Comparison of ENCODE assay signal across 7 mouse cellular contexts in the genomic region with DNA sequence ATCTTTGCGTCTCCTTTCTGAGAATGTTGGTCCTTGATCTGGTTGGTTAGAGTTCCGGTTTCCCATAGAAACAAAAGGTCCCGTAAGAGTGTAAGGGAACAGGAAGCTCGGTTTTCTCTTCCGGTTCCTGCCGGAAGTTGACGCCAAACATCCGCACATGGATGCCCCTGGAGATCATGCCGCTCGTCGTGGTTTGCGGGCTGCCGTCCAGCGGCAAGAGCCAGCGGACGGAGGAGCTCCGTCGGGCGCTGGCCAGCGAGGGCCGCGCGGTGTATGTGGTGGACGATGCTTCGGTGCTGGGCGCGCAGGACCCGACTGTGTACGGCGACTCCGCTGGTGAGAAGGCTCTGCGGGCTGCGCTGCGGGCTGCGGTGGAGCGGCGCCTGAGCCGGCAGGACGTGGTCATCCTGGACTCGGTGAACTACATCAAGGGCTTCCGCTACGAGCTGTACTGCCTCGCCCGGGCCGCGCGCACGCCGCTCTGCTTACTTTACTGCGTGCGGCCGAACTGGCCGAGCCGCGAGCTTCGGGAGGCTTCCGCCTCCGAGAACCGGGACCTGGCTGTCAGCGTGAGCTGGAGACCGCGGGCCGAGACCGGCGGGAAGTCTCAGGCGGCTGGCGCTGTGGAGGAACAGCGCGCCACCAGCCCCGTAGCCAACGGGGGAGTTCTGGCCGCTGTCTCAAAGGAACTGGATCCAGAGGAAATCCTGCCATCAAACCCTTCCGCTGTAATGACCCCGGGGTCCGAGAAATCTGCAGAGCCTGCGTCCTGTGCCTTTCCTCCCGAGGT. TPM values are rescaled to one million over a fixed set of nuclear protein-coding genes. Genes with fewer than 3 reads are reported as not detected.
DNase-seq lines count a peak whose midpoint lies in the region; ATAC-seq lines count a peak whose summit lies in the region.

A gene (plus strand): TSS at position 71 of the 790 bp plus-strand sequence.

- under 1% methylated on average over 77 of the region's 77 CpGs for WGBS in embryonic facial prominence, embryonic 10.5 days
- 1% methylated on average over 77 of the region's 77 CpGs for WGBS in limb, embryonic 10.5 days
- under 1% methylated on average over 72 of the region's 77 CpGs for WGBS in midbrain, embryonic 13.5 days

- no peaks in the 10 kb centered on the region for H3K9me3 ChIP-seq in embryonic facial prominence, embryonic 10.5 days
- no peaks in the 10 kb centered on the region for H3K9me3 ChIP-seq in limb, embryonic 10.5 days (replicated peaks)
- H3K9me3 ChIP-seq in midbrain, embryonic 13.5 days: no peaks in the 10 kb centered on the region

- H3K36me3 ChIP-seq in embryonic facial prominence, embryonic 10.5 days (replicated peaks): peaks cover 27% of the 10 kb centered on the region
- H3K36me3 ChIP-seq in limb, embryonic 10.5 days: peaks cover 28% of the 10 kb centered on the region
- H3K36me3 ChIP-seq in midbrain, embryonic 13.5 days: peaks cover 4% of the 10 kb centered on the region; the same call in 1 of the 2 replicates

- peak within 1 kb of the TSS; percentile 89 for H3K9ac ChIP-seq in midbrain, embryonic 13.5 days (replicated peaks)

- DNase-seq in adrenal gland, postnatal 10 days: peak; percentile 89
- peak; percentile 85 for DNase-seq in embryonic facial prominence, embryonic 10.5 days (ENCODE audit: low spot score)
- DNase-seq in kidney, adult 11 months: peak; percentile 83
- DNase-seq in limb, embryonic 10.5 days (ENCODE audit: low spot score): peak; percentile 88
- DNase-seq in spleen, adult 12 weeks (ENCODE audit: low spot score): peak; percentile 64

- peak; percentile 86 for ATAC-seq in granulocyte monocyte progenitor cell, adult 5-6 weeks (replicated peaks; ENCODE audit: poor library complexity, severe bottlenecking)
- ATAC-seq in midbrain, embryonic 13.5 days: peak; percentile 94

- H3K4me1 ChIP-seq in embryonic facial prominence, embryonic 10.5 days: peaks cover 25% of the 10 kb centered on the region
- H3K4me1 ChIP-seq in limb, embryonic 10.5 days: peaks cover 15% of the 10 kb centered on the region
- peaks cover 26% of the 10 kb centered on the region for H3K4me1 ChIP-seq in midbrain, embryonic 13.5 days (replicated peaks)

- H3K27ac ChIP-seq in embryonic facial prominence, embryonic 10.5 days (replicated peaks): peak within 1 kb of the TSS; percentile 88
- peak within 1 kb of the TSS; percentile 90 for H3K27ac ChIP-seq in limb, embryonic 10.5 days
- H3K27ac ChIP-seq in midbrain, embryonic 13.5 days: peak within 1 kb of the TSS; percentile 86

- H3K27me3 ChIP-seq in embryonic facial prominence, embryonic 10.5 days (replicated peaks; ENCODE audit: low read depth, poor library complexity, severe bottlenecking): no peaks in the 10 kb centered on the region
- H3K27me3 ChIP-seq in limb, embryonic 10.5 days (ENCODE audit: low read depth, poor library complexity, severe bottlenecking): no peaks in the 10 kb centered on the region
- H3K27me3 ChIP-seq in midbrain, embryonic 13.5 days: no peaks in the 10 kb centered on the region

- H3K4me3 ChIP-seq in embryonic facial prominence, embryonic 10.5 days: peak within 1 kb of the TSS; percentile 97
- H3K4me3 ChIP-seq in limb, embryonic 10.5 days: peak within 1 kb of the TSS; percentile 97
- peak within 1 kb of the TSS; percentile 96 for H3K4me3 ChIP-seq in midbrain, embryonic 13.5 days (replicated peaks)

- peak within 1 kb of the TSS; percentile 99 for H3K4me2 ChIP-seq in midbrain, embryonic 13.5 days (replicated peaks)

RNA-seq across cellular contexts. Expression of the gene that starts here (rescaled TPM):
- 10 to 100 TPM; 27.7 to 28.1 TPM for total RNA-seq in adrenal gland, postnatal 10 days (2021)
- 65.3 and 70.6 TPM in 2 replicates for polyA plus RNA-seq in embryonic facial prominence, embryonic 10.5 days (2016; fragmentation: Nextera tagmentation; extraction: Ambion mirVana)
- 33.0 and 44.0 TPM in 2 replicates for total RNA-seq in granulocyte monocyte progenitor cell, adult 5-6 weeks (2014; fragmentation: Nextera tagmentation)
- total RNA-seq in granulocyte monocyte progenitor cell, adult 5-6 weeks (2017): 21.2 and 29.6 TPM in 2 replicates
- 70.8 and 81.3 TPM in 2 replicates for polyA plus RNA-seq in limb, embryonic 10.5 days (2016; fragmentation: Nextera tagmentation; extraction: Ambion mirVana)
- polyA plus RNA-seq in midbrain, embryonic 13.5 days (2015; fragmentation: Nextera tagmentation; extraction: Ambion mirVana): 30.6 and 30.9 TPM in 2 replicates

Comparison
In these comparisons a context has a peak if more than half of its experiments do, and no peak if none do; other contexts are left out.
1. Peak in every context shown above with its lines: DNase-seq, ATAC-seq, H3K4me3 ChIP-seq and H3K27ac ChIP-seq.